Mouse (Mus musculus): ENCODE results near the gene Slc22a23.

DNA sequence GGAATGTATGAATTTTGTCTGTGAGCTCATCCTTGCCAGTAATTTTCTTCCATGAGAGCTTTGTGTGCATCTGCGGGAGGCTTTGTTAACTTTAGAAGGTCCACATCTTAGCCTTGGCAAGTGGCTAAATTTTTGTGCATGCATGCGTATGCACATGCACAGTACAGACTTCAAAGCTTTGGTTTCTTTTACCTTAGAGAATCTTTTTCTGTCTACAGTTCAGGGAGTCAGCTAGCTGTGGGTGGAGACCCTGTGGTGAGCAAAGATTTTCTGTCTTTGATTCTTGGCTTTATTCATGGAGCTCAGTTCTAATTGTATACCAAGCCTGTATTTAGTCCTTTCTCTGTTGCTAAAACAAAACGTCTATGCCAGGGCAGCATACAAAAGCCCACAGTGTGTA, 126.2 kb downstream of the Slc22a23 start:
- TF ChIP-seq POLR2A (IDR thresholded peaks at IDR 0.05; ENCODE audit: low read depth, low read length) (no peak), CTCF (conservative IDR thresholded peaks at IDR 0.05 in 1 of 2, IDR thresholded peaks at IDR 0.05 in 1 of 2; ENCODE audit: low read depth in 2 of 2, low read length in 2 of 2) (no peak)
